Mouse (Mus musculus): ENCODE results near the gene Zfp512b. TPM values are rescaled to one million over a fixed set of nuclear protein-coding genes. Genes with fewer than 3 reads are reported as not detected.
A peak's percentile ranks its signal among the peaks of the same experiment; 100 is the strongest.

Gene Zfp512b
- polyA plus RNA-seq, 1 experiment = 32.2 TPM

DNA sequence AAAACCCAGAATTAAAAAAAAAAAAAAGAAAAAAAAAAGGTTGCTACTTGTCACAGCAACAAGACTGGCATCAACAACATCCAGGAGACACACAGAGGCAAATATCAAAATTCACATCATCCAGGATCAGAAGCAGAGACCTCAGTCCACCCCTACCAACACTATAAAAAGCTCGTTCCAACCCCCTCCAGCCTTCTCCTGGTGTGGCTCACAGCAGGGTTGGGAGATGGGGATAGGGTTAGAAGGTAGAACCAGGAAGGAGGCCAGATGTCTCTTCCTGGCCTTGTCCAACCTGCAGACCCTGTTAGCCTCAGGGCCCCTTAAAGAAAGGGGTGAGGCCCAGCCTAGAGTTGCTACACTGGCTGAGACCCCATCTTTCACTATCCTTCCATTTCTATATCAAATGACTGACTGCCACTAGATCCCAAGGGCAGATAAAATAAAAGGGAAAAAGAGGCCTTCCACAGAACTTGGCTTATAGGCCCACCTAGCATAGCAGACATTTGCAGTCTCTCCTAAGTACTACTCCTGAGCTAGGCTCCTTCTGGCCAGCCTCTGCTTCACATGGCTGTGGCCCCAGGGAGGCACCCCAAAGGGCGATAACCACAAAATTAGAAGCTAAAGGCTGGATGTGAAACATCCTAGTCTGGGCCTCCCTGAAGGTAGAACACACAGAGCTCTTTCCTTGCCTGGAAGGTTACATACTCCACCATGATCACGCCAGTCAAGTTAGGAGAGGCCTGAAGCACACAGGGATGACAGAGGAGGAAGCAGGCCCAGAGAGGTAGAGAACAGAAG lies 8.9 kb downstream of the Zfp512b start:
- Histone ChIP-seq H3K4me3 (ENCODE audit: insufficient read depth, low read depth, low read length) (no peak overlapping the region), H3K27me3 (replicated peaks; ENCODE audit: control insufficient read depth, insufficient read depth, low read length) (no peaks in the 10 kb centered on the region), H3K27ac (ENCODE audit: insufficient read depth, low read depth, low read length) (no peak overlapping the region), H3K4me1 (ENCODE audit: control insufficient read depth, insufficient read depth, low read length) (peaks cover 8% of the 10 kb centered on the region; the same call in 1 of the 2 replicates), H3K36me3 (ENCODE audit: control insufficient read depth, insufficient read depth, low read length) (no peaks in the 10 kb centered on the region)
- no peak for DNase-seq
- 91% methylated on average over 3 of the region's 3 CpGs for WGBS
- no peak for TF ChIP-seq POLR2A (IDR thresholded peaks at IDR 0.05; ENCODE audit: low read depth, low read length)
- TF ChIP-seq CTCF (conservative IDR thresholded peaks at IDR 0.05; ENCODE audit: insufficient read depth, insufficient read length, low read depth, low read length) = no peak

DNA sequence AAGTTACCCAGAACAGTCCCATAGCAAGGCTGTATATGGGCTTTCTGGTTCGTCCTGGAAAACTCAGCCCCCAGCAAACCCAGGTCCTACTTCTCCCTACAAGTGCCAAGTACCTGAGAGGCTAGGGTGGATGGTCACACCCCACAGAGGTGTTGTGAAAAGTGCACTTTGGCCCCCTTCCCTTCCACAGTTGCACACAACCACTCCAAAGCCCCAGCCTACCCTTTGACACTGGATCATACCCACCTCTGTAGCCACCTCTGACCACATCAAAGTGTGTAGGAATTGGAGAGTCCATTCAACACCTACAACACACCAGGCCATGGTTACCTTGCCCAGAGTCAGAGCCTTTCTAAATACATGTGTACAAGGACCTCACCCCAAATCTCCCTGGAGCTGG lies 9.7 kb downstream of the Zfp512b start:
- Histone ChIP-seq H3K4me1 (ENCODE audit: control insufficient read depth, insufficient read depth, low read length) (peaks cover 8% of the 10 kb centered on the region; the same call in 1 of the 2 replicates), H3K4me3 (ENCODE audit: insufficient read depth, low read depth, low read length) (no peak overlapping the region), H3K27me3 (replicated peaks; ENCODE audit: control insufficient read depth, insufficient read depth, low read length) (no peaks in the 10 kb centered on the region), H3K36me3 (ENCODE audit: control insufficient read depth, insufficient read depth, low read length) (no peaks in the 10 kb centered on the region), H3K27ac (ENCODE audit: insufficient read depth, low read depth, low read length) (no peak overlapping the region)
- WGBS = 82% methylated on average over 1 of the region's 1 CpGs
- no peak for DNase-seq
- TF ChIP-seq CTCF (conservative IDR thresholded peaks at IDR 0.05; ENCODE audit: insufficient read depth, insufficient read length, low read depth, low read length) (no peak), POLR2A (IDR thresholded peaks at IDR 0.05; ENCODE audit: low read depth, low read length) (no peak)

- WGBS = 87% methylated on average over 2 of the region's 2 CpGs
- H3K4me3 ChIP-seq (ENCODE audit: insufficient read depth, low read depth, low read length) = no peak overlapping the region
- no peaks in the 10 kb centered on the region for H3K27me3 ChIP-seq (replicated peaks; ENCODE audit: control insufficient read depth, insufficient read depth, low read length)
- no peak for DNase-seq
- H3K4me1 ChIP-seq (ENCODE audit: control insufficient read depth, insufficient read depth, low read length) = peaks cover 8% of the 10 kb centered on the region; the same call in 1 of the 2 replicates
- no peaks in the 10 kb centered on the region for H3K36me3 ChIP-seq (ENCODE audit: control insufficient read depth, insufficient read depth, low read length)
- no peak overlapping the region for H3K27ac ChIP-seq (ENCODE audit: insufficient read depth, low read depth, low read length)
- TF ChIP-seq CTCF (conservative IDR thresholded peaks at IDR 0.05; ENCODE audit: insufficient read depth, insufficient read length, low read depth, low read length) = no peak
- TF ChIP-seq POLR2A (IDR thresholded peaks at IDR 0.05; ENCODE audit: low read depth, low read length) = no peak
Measured at GRCm38 (mm10) chr2:181582358-181582757, 10.2 kb downstream of the Zfp512b start.

GRCm38 (mm10) chr2:181581402-181582120 lies 11.0 kb downstream of the Zfp512b start:
- WGBS = under 1% methylated on average over 49 of the region's 49 CpGs
- DNase-seq = peak; percentile 93
- Histone ChIP-seq H3K36me3 (ENCODE audit: control insufficient read depth, insufficient read depth, low read length) (no peaks in the 10 kb centered on the region), H3K4me3 (ENCODE audit: insufficient read depth, low read depth, low read length) (peak overlapping the region; percentile 86), H3K4me1 (ENCODE audit: control insufficient read depth, insufficient read depth, low read length) (peaks cover 8% of the 10 kb centered on the region; the same call in 1 of the 2 replicates), H3K27ac (ENCODE audit: insufficient read depth, low read depth, low read length) (peak overlapping the region; percentile 90), H3K27me3 (replicated peaks; ENCODE audit: control insufficient read depth, insufficient read depth, low read length) (no peaks in the 10 kb centered on the region)
- TF ChIP-seq CTCF (conservative IDR thresholded peaks at IDR 0.05; ENCODE audit: insufficient read depth, insufficient read length, low read depth, low read length) = no peak
- peak; percentile 34 for TF ChIP-seq POLR2A (IDR thresholded peaks at IDR 0.05; ENCODE audit: low read depth, low read length)

- Histone ChIP-seq H3K27me3 (replicated peaks; ENCODE audit: control insufficient read depth, insufficient read depth, low read length) (no peaks in the 10 kb centered on the region), H3K27ac (ENCODE audit: insufficient read depth, low read depth, low read length) (peak overlapping the region; percentile 90), H3K36me3 (ENCODE audit: control insufficient read depth, insufficient read depth, low read length) (no peaks in the 10 kb centered on the region), H3K4me3 (ENCODE audit: insufficient read depth, low read depth, low read length) (peak overlapping the region; percentile 86), H3K4me1 (ENCODE audit: control insufficient read depth, insufficient read depth, low read length) (peaks cover 8% of the 10 kb centered on the region; the same call in 1 of the 2 replicates)
- peak; percentile 92 for DNase-seq
- WGBS = under 1% methylated on average over 11 of the region's 11 CpGs
- TF ChIP-seq POLR2A (IDR thresholded peaks at IDR 0.05; ENCODE audit: low read depth, low read length) = peak; percentile 3
- TF ChIP-seq CTCF (conservative IDR thresholded peaks at IDR 0.05; ENCODE audit: insufficient read depth, insufficient read length, low read depth, low read length) = peak; percentile 90
Measured at GRCm38 (mm10) chr2:181581016-181581401, 11.6 kb downstream of the Zfp512b start.

DNA sequence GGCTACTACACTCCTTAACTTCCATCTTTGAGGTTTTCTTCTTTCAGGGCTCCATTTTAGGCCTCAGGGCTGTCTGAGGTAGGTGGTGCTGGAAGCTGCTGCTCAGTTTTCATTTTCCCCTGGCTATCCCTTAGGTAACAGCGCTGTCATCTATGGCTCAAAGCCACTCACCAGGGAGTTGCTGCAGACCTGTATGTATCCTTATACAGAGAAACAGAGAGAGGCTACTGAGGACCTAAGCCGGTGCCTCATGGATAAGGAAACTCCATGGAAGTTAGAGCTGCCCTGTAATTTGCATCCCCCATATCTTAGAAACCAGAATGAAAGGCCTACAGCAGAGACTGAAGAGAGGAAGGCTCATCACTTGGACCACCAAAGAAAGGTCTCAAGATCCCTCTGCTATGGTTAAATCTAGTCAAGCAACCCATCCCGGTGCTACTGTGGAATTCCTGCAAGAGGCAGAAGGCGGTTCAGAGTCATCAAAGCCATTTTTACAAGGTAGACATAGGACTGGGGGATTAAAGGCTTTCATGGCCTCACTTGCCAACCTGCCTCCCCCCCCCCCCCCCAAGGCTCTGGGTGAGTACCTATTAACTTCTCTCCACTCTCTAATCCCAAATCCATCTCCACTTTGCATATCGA lies 12.4 kb downstream of the Zfp512b start:
- TF ChIP-seq POLR2A (IDR thresholded peaks at IDR 0.05; ENCODE audit: low read depth, low read length) (no peak), CTCF (conservative IDR thresholded peaks at IDR 0.05; ENCODE audit: insufficient read depth, insufficient read length, low read depth, low read length) (no peak)
- no peak for DNase-seq
- peaks cover 8% of the 10 kb centered on the region; the same call in 1 of the 2 replicates for H3K4me1 ChIP-seq (ENCODE audit: control insufficient read depth, insufficient read depth, low read length)
- peak overlapping the region; percentile 86 for H3K4me3 ChIP-seq (ENCODE audit: insufficient read depth, low read depth, low read length)
- WGBS = 74% methylated on average over 5 of the region's 5 CpGs
- no peaks in the 10 kb centered on the region for H3K27me3 ChIP-seq (replicated peaks; ENCODE audit: control insufficient read depth, insufficient read depth, low read length)
- peak overlapping the region; percentile 37 for H3K27ac ChIP-seq (ENCODE audit: insufficient read depth, low read depth, low read length)
- H3K36me3 ChIP-seq (ENCODE audit: control insufficient read depth, insufficient read depth, low read length) = no peaks in the 10 kb centered on the region
